Mouse (Mus musculus) forebrain, embryonic 13.5 days (tissue): ENCODE measurements around the gene Baiap2. TPM values are rescaled to one million over a fixed set of nuclear protein-coding genes. Genes with fewer than 3 reads are reported as not detected.

Experiments
- ATAC-seq: fragments of 200-750 bp; cut with Nextera tagmentation; 2 replicates; pipeline ENCODE4 v1.8.0; 2017
- H3K27ac ChIP-seq: fragments of 300-500 bp; sonication (generic); 2 replicates; pipeline ENCODE4 v1.5.1; 2015; ENCODE audit warnings: inconsistent platforms, mild to moderate bottlenecking, moderate library complexity
- H3K27me3 ChIP-seq: fragments of 300-500 bp; sonication (generic); 2 replicates; pipeline ENCODE4 v1.6.1; 2015; ENCODE audit warnings: mild to moderate bottlenecking, inconsistent platforms
- H3K36me3 ChIP-seq: fragments of 300-500 bp; sonication (generic); 2 replicates; pipeline ENCODE4 v1.6.1; 2015; ENCODE audit warnings: mild to moderate bottlenecking, inconsistent platforms; ENCODE audit not compliant: poor library complexity, severe bottlenecking
- H3K4me1 ChIP-seq: fragments of 300-500 bp; sonication (generic); 2 replicates; pipeline ENCODE4 v1.6.1; 2015; ENCODE audit warnings: inconsistent platforms
- H3K4me2 ChIP-seq: fragments of 300-500 bp; sonication (generic); 2 replicates; pipeline ENCODE4 v1.6.1; 2015; ENCODE audit warnings: inconsistent platforms, mild to moderate bottlenecking, moderate library complexity
- H3K4me3 ChIP-seq: fragments of 300-500 bp; sonication (generic); 2 replicates; pipeline ENCODE4 v1.5.1; 2015; ENCODE audit warnings: mild to moderate bottlenecking, inconsistent platforms
- H3K9ac ChIP-seq: fragments of 300-500 bp; sonication (generic); 2 replicates; pipeline ENCODE4 v1.6.1; 2015; ENCODE audit warnings: mild to moderate bottlenecking, inconsistent platforms
- H3K9me3 ChIP-seq: fragments of 300-500 bp; sonication (generic); replicated peaks from 2 replicates; pipeline ENCODE4 v1.6.1; 2016; ENCODE audit warnings: inconsistent platforms
- WGBS: fragments of 180-500 bp; shearing (Covaris S2); methylation state at CpG from one replicate; pipeline ENCODE4 v1.1.7; 2015; 5-methylcytosine and 5-hydroxymethylcytosine counted together
- microRNA counts: library from miRNA; unstranded; fragments of <30 nt; microRNA quantifications from one replicate; lab custom pipeline; 2016
- microRNA-seq: library from miRNA; unstranded; fragments of <30 nt; microRNA quantifications from one replicate; pipeline ENCODE4, GENCODE M21; 2016
- polyA plus RNA-seq: library from polyadenylated mRNA; unstranded; fragments of >200 nt; fragmentation: Nextera tagmentation; extraction: Ambion mirVana; gene quantifications from 2 replicates; pipeline ENCODE4 v1.2.1, GENCODE M21; 2015

The Baiap2 gene
- polyA plus RNA-seq, 1 experiment from 2014 or later, result 14.2 TPM

- ATAC-seq, result no peak
These were observed 109.7 kb downstream of the Baiap2 start for GRCm38 (mm10) chr11:120052274-120052673.

GRCm38 (mm10) chr11:120053846-120054245 is 111.3 kb downstream of the Baiap2 start:
- Histone ChIP-seq H3K27ac (no peak overlapping the region), H3K9ac (no peak overlapping the region), H3K27me3 (peaks cover 9% of the 10 kb centered on the region; the same call in 1 of the 2 replicates), H3K4me2 (no peak overlapping the region), H3K9me3 (no peaks in the 10 kb centered on the region), H3K4me1 (peaks cover 11% of the 10 kb centered on the region), H3K36me3 (no peaks in the 10 kb centered on the region), H3K4me3 (no peak overlapping the region)
- no peak for ATAC-seq
- 88% methylated on average over 4 of the region's 4 CpGs for WGBS

More at GRCm38 (mm10) chr11:120052274-120052673, 109.7 kb downstream of the Baiap2 start:
- 85% methylated on average over 9 of the region's 9 CpGs for WGBS
- Histone ChIP-seq H3K9me3 (no peaks in the 10 kb centered on the region), H3K4me1 (peaks cover 27% of the 10 kb centered on the region), H3K36me3 (no peaks in the 10 kb centered on the region), H3K9ac (no peak overlapping the region), H3K4me3 (no peak overlapping the region), H3K27ac (no peak overlapping the region), H3K4me2 (no peak overlapping the region), H3K27me3 (peaks cover 13% of the 10 kb centered on the region; the same call in 1 of the 2 replicates)

GRCm38 (mm10) chr11:120055953-120056732 is 113.6 kb downstream of the Baiap2 start:
- ATAC-seq, result no peak
- H3K4me1 ChIP-seq, result peaks cover 6% of the 10 kb centered on the region
- 86% methylated on average over 12 of the region's 12 CpGs for WGBS
- H3K9ac ChIP-seq, result no peak overlapping the region
- no peaks in the 10 kb centered on the region for H3K27me3 ChIP-seq
- H3K4me2 ChIP-seq, result no peak overlapping the region
- no peaks in the 10 kb centered on the region for H3K36me3 ChIP-seq
- H3K9me3 ChIP-seq, result no peaks in the 10 kb centered on the region
- H3K27ac ChIP-seq, result no peak overlapping the region
- no peak overlapping the region for H3K4me3 ChIP-seq

MicroRNAs encoded within 50 kb of the gene (microRNA counts, 519-probe panel; counts per million panel counts)
- microRNA mmu-miR-338-3p (lab: Ali Mortazavi, UCI) (3,174 counts per million, percentile 68 among the panel's probes with 10 or more counts), microRNA mmu-miR-338-5p (lab: Ali Mortazavi, UCI) (177 counts per million, percentile 53 among the panel's probes with 10 or more counts)

Small RNA genes within 50 kb of the gene (microRNA-seq; reads per million reads assigned to microRNA genes)
- not detected for gene Mir3065
- gene Mir338, result not detected

Other genes with a start within 250 kb of the Baiap2 start
- 91.9 and 103 TPM in 2 replicates for gene Chmp6, start 29.3 kb upstream of the Baiap2 start, polyA plus RNA-seq
- 6.8 and 8.4 TPM in 2 replicates for gene Aatk, start 104.4 kb downstream of the Baiap2 start, polyA plus RNA-seq
- 26.9 and 28.8 TPM in 2 replicates for gene Cep131, start 144.1 kb downstream of the Baiap2 start, polyA plus RNA-seq
- 18.0 and 19.0 TPM in 2 replicates for gene Tepsin, start 156.0 kb downstream of the Baiap2 start, polyA plus RNA-seq
- 59.2 and 60.5 TPM in 2 replicates for gene Ndufaf8, start 156.2 kb downstream of the Baiap2 start, polyA plus RNA-seq
- 76.8 and 92.2 TPM in 2 replicates for gene Slc38a10, start 208.6 kb downstream of the Baiap2 start, polyA plus RNA-seq